Mouse (Mus musculus) stomach, postnatal 0 days (tissue): ENCODE data around the gene Heatr9. TPM values are rescaled to one million over a fixed set of nuclear protein-coding genes. Genes with fewer than 3 reads are reported as not detected.

Source experiments
- ATAC-seq: fragments of 200-750 bp; cut with Nextera tagmentation; 2 replicates; pipeline ENCODE4 v1.8.0; 2017; ENCODE audit not compliant: low FRiP score, low TSS enrichment
- DNase-seq: peaks from one replicate; pipeline ENCODE4 v3.0.0-alpha.2; 2016; ENCODE audit warnings: low spot score
- H3K27ac ChIP-seq: fragments of 300-500 bp; sonication (generic); replicated peaks from 2 replicates; pipeline ENCODE4 v1.5.1; 2014; ENCODE audit warnings: mild to moderate bottlenecking, control low read depth
- H3K27me3 ChIP-seq: fragments of 300-500 bp; sonication (generic); 2 replicates; pipeline ENCODE4 v1.6.1; 2014; ENCODE audit warnings: low read length; ENCODE audit not compliant: control insufficient read depth, insufficient read depth
- H3K36me3 ChIP-seq: fragments of 300-500 bp; sonication (generic); 2 replicates; pipeline ENCODE4 v1.6.1; 2014; ENCODE audit warnings: low read length, mixed read lengths; ENCODE audit not compliant: control insufficient read depth, insufficient read depth
- H3K4me1 ChIP-seq: fragments of 300-500 bp; sonication (generic); replicated peaks from 2 replicates; pipeline ENCODE4 v1.6.1; 2014; ENCODE audit warnings: antibody characterized with exemption; ENCODE audit not compliant: control insufficient read depth, insufficient read depth
- H3K4me2 ChIP-seq: fragments of 300-500 bp; sonication (generic); replicated peaks from 2 replicates; pipeline ENCODE4 v1.6.1; 2014; ENCODE audit warnings: low read depth, mild to moderate bottlenecking, control low read depth, moderate library complexity
- H3K4me3 ChIP-seq: fragments of 300-500 bp; sonication (generic); 2 replicates; pipeline ENCODE4 v1.5.1; 2014; ENCODE audit warnings: low read depth, low read length, control low read depth
- H3K9ac ChIP-seq: fragments of 300-500 bp; sonication (generic); 2 replicates; pipeline ENCODE4 v1.6.1; 2014; ENCODE audit warnings: mild to moderate bottlenecking, low read length, control low read depth, mixed read lengths
- H3K9me3 ChIP-seq: fragments of 300-500 bp; sonication (generic); 2 replicates; pipeline ENCODE4 v1.6.1; 2016; ENCODE audit warnings: low read length; ENCODE audit not compliant: control insufficient read depth
- CTCF ChIP-seq: IDR thresholded peaks from 2 replicates; pipeline ENCODE4 v1.5.1; 2016; ENCODE audit warnings: antibody characterized with exemption, low read depth, mild to moderate bottlenecking, moderate library complexity
- EP300 ChIP-seq: optimal IDR thresholded peaks from 2 replicates; pipeline ENCODE3; 2016; ENCODE audit warnings: antibody characterized with exemption
- WGBS: fragments of 180-500 bp; shearing (Covaris S2); extraction: QIAGEN DNeasy Blood & Tissue Kit; methylation state at CpG from one replicate; pipeline ENCODE4 v1.1.7; 2014; 5-methylcytosine and 5-hydroxymethylcytosine counted together
- polyA plus RNA-seq: library from polyadenylated mRNA; unstranded; fragments of >200 nt; fragmentation: Nextera tagmentation; extraction: Ambion mirVana; gene quantifications from 2 replicates; pipeline ENCODE4 v1.2.1, GENCODE M21; 2015

Heatr9 gene
- polyA plus RNA-seq, 1 experiment from 2014 or later: not detected

- H3K9me3 ChIP-seq: no peaks in the 10 kb centered on the region
- H3K9ac ChIP-seq: no peak overlapping the region
- H3K4me3 ChIP-seq: no peak overlapping the region
- TF ChIP-seq CTCF: no peak
- TF ChIP-seq EP300: no peak
- H3K27ac ChIP-seq: no peak overlapping the region
- DNase-seq (no peak), ATAC-seq (no peak)
- H3K36me3 ChIP-seq: no peaks in the 10 kb centered on the region
- no peaks in the 10 kb centered on the region for H3K27me3 ChIP-seq
- no peak overlapping the region for H3K4me2 ChIP-seq
- no peaks in the 10 kb centered on the region for H3K4me1 ChIP-seq
Observed at GRCm38 (mm10) chr11:83566617-83567016, 44.6 kb upstream of the Heatr9 start.

- Histone ChIP-seq H3K27ac (no peak overlapping the region), H3K4me3 (no peak overlapping the region), H3K9me3 (no peaks in the 10 kb centered on the region), H3K4me2 (no peak overlapping the region), H3K4me1 (no peaks in the 10 kb centered on the region), H3K9ac (no peak overlapping the region), H3K27me3 (no peaks in the 10 kb centered on the region), H3K36me3 (no peaks in the 10 kb centered on the region)
- TF ChIP-seq CTCF (no peak), EP300 (no peak)
- DNase-seq: no peak
- ATAC-seq: no peak
- WGBS: 50% methylated on average over 2 of the region's 2 CpGs
Observed at GRCm38 (mm10) chr11:83563754-83564153, 41.8 kb upstream of the Heatr9 start.

- H3K4me2 ChIP-seq: no peak overlapping the region
- TF ChIP-seq CTCF: no peak
- TF ChIP-seq EP300: no peak
- no peak overlapping the region for H3K9ac ChIP-seq
- DNase-seq: no peak
- H3K27ac ChIP-seq: no peak overlapping the region
- H3K4me3 ChIP-seq: no peak overlapping the region
- no peaks in the 10 kb centered on the region for H3K36me3 ChIP-seq
- no peaks in the 10 kb centered on the region for H3K4me1 ChIP-seq
- H3K27me3 ChIP-seq: no peaks in the 10 kb centered on the region
- WGBS: 58% methylated on average over 6 of the region's 6 CpGs
- H3K9me3 ChIP-seq: no peaks in the 10 kb centered on the region
- ATAC-seq: no peak
Observed at GRCm38 (mm10) chr11:83562311-83562887, 40.4 kb upstream of the Heatr9 start.

- Histone ChIP-seq H3K4me3 (no peak overlapping the region), H3K27ac (no peak overlapping the region), H3K27me3 (no peaks in the 10 kb centered on the region), H3K9me3 (no peaks in the 10 kb centered on the region), H3K4me1 (no peaks in the 10 kb centered on the region), H3K9ac (no peak overlapping the region), H3K36me3 (no peaks in the 10 kb centered on the region), H3K4me2 (no peak overlapping the region)
- DNase-seq (no peak), ATAC-seq (no peak)
- no peak for TF ChIP-seq EP300
- TF ChIP-seq CTCF: no peak
- 67% methylated on average over 6 of the region's 6 CpGs for WGBS
Observed at GRCm38 (mm10) chr11:83560405-83560804, 38.4 kb upstream of the Heatr9 start.

- Histone ChIP-seq H3K27me3 (no peaks in the 10 kb centered on the region), H3K4me2 (no peak overlapping the region), H3K27ac (no peak overlapping the region), H3K4me1 (no peaks in the 10 kb centered on the region), H3K4me3 (no peak overlapping the region), H3K9ac (no peak overlapping the region), H3K9me3 (no peaks in the 10 kb centered on the region), H3K36me3 (no peaks in the 10 kb centered on the region)
- no peak for DNase-seq
- WGBS: 70% methylated on average over 10 of the region's 10 CpGs
- ATAC-seq: no peak
- TF ChIP-seq CTCF (no peak), EP300 (no peak)
Observed at GRCm38 (mm10) chr11:83557074-83557473, 35.1 kb upstream of the Heatr9 start.

- DNase-seq (no peak), ATAC-seq (peak; percentile 32; the same call in 1 of the 2 replicates)
- no peaks in the 10 kb centered on the region for H3K27me3 ChIP-seq
- TF ChIP-seq CTCF (peak; percentile 92), EP300 (no peak)
- H3K27ac ChIP-seq: no peak overlapping the region
- no peaks in the 10 kb centered on the region for H3K9me3 ChIP-seq
- H3K4me2 ChIP-seq: no peak overlapping the region
- no peak overlapping the region for H3K4me3 ChIP-seq
- no peak overlapping the region for H3K9ac ChIP-seq
- no peaks in the 10 kb centered on the region for H3K4me1 ChIP-seq
- whole genome bisulfite sequencing: 25% methylated on average over 8 of the region's 8 CpGs
- H3K36me3 ChIP-seq: no peaks in the 10 kb centered on the region
Observed at GRCm38 (mm10) chr11:83556085-83556781, 34.3 kb upstream of the Heatr9 start.
